Mouse (Mus musculus) intestine, embryonic 16.5 days (tissue): ENCODE data around the gene Dcakd. TPM values are rescaled to one million over a fixed set of nuclear protein-coding genes. Genes with fewer than 3 reads are reported as not detected.

Source experiments
- ATAC-seq: fragments of 200-750 bp; cut with Nextera tagmentation; 2 replicates; pipeline ENCODE4 v1.8.0; 2017; ENCODE audit warnings: moderate TSS enrichment, moderate library complexity
- H3K27ac ChIP-seq: fragments of 300-500 bp; sonication (generic); 2 replicates; pipeline ENCODE4 v1.5.1; 2014; ENCODE audit warnings: mild to moderate bottlenecking, low read length
- H3K27me3 ChIP-seq: fragments of 300-500 bp; sonication (generic); replicated peaks from 2 replicates; pipeline ENCODE4 v1.6.1; 2014; ENCODE audit warnings: low read length, control low read depth, mixed read lengths; ENCODE audit not compliant: control insufficient read depth, insufficient read depth
- H3K36me3 ChIP-seq: fragments of 300-500 bp; sonication (generic); 2 replicates; pipeline ENCODE4 v1.6.1; 2014; ENCODE audit warnings: low read length, control low read depth; ENCODE audit not compliant: control insufficient read depth, insufficient read depth
- H3K4me1 ChIP-seq: fragments of 300-500 bp; sonication (generic); 2 replicates; pipeline ENCODE4 v1.6.1; 2014; ENCODE audit warnings: low read length, control low read depth, mixed read lengths; ENCODE audit not compliant: control insufficient read depth, insufficient read depth
- H3K4me2 ChIP-seq: fragments of 300-500 bp; sonication (generic); 2 replicates; pipeline ENCODE4 v1.6.1; 2014; ENCODE audit warnings: low read depth, low read length, control low read depth
- H3K4me3 ChIP-seq: fragments of 300-500 bp; sonication (generic); 2 replicates; pipeline ENCODE4 v1.5.1; 2014; ENCODE audit warnings: mild to moderate bottlenecking, low read length
- H3K9ac ChIP-seq: fragments of 300-500 bp; sonication (generic); 2 replicates; pipeline ENCODE4 v1.6.1; 2014; ENCODE audit warnings: low read depth, low read length
- H3K9me3 ChIP-seq: fragments of 300-500 bp; sonication (generic); 2 replicates; pipeline ENCODE4 v1.6.1; 2016; ENCODE audit warnings: low read length, control low read depth; ENCODE audit not compliant: control insufficient read depth
- WGBS: fragments of 180-500 bp; shearing (Covaris S2); extraction: QIAGEN DNeasy Blood & Tissue Kit; methylation state at CpG from one replicate; pipeline ENCODE4 v1.1.7; 2014; 5-methylcytosine and 5-hydroxymethylcytosine counted together
- polyA plus RNA-seq: library from polyadenylated mRNA; unstranded; fragments of >200 nt; fragmentation: Nextera tagmentation; extraction: Ambion mirVana; gene quantifications from 2 replicates; pipeline ENCODE4 v1.2.1, GENCODE M21; 2015

Dcakd gene
- polyA plus RNA-seq, 1 experiment from 2014 or later = 92.7 TPM

DNA sequence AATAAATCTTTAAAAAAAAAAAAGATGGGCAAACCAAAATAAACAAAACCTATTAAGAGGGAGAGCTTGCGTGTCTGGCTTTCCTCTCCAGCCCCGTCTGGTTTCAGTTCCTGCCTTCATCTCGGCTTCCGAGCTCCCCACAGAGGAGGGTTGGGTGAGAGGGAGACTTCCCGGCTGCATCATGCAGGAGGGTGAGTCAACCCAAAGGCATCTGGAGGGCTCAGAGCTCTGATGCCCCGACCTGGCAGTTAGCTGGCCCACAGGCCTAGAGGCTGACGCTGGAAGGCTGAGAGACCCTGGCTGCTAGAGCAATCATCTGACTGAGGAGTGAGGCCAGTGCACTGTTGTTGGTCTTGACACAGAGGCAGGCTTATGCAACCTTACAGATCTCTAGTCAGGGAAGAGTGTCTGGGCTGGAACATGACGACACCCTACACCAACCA is 23.1 kb upstream of the Dcakd start:
- Histone ChIP-seq H3K4me2 (no peak overlapping the region), H3K27ac (no peak overlapping the region), H3K36me3 (peaks cover 22% of the 10 kb centered on the region), H3K4me1 (no peaks in the 10 kb centered on the region), H3K27me3 (no peaks in the 10 kb centered on the region), H3K9ac (peak overlapping the region; percentile 39; the same call in 1 of the 2 replicates), H3K9me3 (no peaks in the 10 kb centered on the region), H3K4me3 (no peak overlapping the region)
- 53% methylated on average over 8 of the region's 8 CpGs for WGBS
- 0 out of 2 replicates have a peak, but pooled peaks have one; percentile 44 for ATAC-seq

DNA sequence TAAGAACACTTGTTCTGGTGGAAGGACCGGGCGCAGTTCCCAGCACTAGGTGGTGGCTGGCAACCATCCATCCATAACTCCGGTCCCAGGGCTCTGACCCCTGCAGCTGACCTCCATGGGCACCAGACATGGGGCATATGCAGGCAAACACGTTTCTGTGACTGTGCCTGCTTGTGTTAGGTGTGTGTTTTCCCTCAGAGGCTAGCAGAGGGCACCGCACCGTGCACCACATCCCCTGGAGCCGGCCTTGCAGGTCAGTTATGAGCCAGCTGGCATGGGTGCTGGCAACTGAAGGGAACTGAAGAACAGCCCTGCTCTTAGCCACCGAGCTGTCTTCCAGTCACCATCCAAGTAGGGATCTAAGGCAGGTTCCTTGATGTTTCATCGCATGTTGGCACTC is 22.0 kb upstream of the Dcakd start:
- H3K9ac ChIP-seq = no peak overlapping the region
- no peak for ATAC-seq
- WGBS = 91% methylated on average over 9 of the region's 9 CpGs
- H3K36me3 ChIP-seq = peaks cover 27% of the 10 kb centered on the region
- H3K4me2 ChIP-seq = no peak overlapping the region
- H3K4me1 ChIP-seq = no peaks in the 10 kb centered on the region
- H3K4me3 ChIP-seq = no peak overlapping the region
- no peaks in the 10 kb centered on the region for H3K27me3 ChIP-seq
- no peak overlapping the region for H3K27ac ChIP-seq
- no peaks in the 10 kb centered on the region for H3K9me3 ChIP-seq

DNA sequence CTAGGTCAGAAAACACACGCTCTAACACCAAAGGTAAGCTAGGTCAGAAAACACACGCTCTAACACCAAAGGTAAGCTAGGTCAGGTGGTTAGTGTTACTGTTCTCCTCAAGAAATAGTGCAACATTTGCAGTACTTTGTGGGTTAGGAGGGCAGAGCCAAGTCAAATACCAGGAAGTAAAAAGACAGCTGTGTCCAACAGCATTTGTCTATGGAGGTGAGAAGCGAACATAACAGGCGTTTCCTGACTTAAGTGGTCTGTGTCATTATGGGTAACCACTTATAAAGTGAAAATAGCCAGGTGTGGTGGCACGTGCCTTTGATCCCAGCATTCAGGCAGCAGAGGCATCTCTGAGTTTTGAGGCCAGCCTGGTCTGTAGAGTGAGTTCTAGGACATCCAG is 21.5 kb upstream of the Dcakd start:
- Histone ChIP-seq H3K27ac (no peak overlapping the region), H3K27me3 (no peaks in the 10 kb centered on the region), H3K4me1 (no peaks in the 10 kb centered on the region), H3K36me3 (peaks cover 27% of the 10 kb centered on the region), H3K9me3 (no peaks in the 10 kb centered on the region), H3K4me3 (no peak overlapping the region), H3K4me2 (no peak overlapping the region), H3K9ac (no peak overlapping the region)
- ATAC-seq = no peak
- 88% methylated on average over 5 of the region's 5 CpGs for WGBS

GRCm38 (mm10) chr11:103046286-103046685 is 18.2 kb upstream of the Dcakd start:
- peaks cover 30% of the 10 kb centered on the region for H3K36me3 ChIP-seq
- no peak overlapping the region for H3K4me3 ChIP-seq
- H3K27me3 ChIP-seq = no peaks in the 10 kb centered on the region
- H3K9me3 ChIP-seq = no peaks in the 10 kb centered on the region
- H3K9ac ChIP-seq = no peak overlapping the region
- no peak for ATAC-seq
- H3K27ac ChIP-seq = no peak overlapping the region
- no peaks in the 10 kb centered on the region for H3K4me1 ChIP-seq
- no peak overlapping the region for H3K4me2 ChIP-seq
- WGBS = 73% methylated on average over 8 of the region's 8 CpGs

DNA sequence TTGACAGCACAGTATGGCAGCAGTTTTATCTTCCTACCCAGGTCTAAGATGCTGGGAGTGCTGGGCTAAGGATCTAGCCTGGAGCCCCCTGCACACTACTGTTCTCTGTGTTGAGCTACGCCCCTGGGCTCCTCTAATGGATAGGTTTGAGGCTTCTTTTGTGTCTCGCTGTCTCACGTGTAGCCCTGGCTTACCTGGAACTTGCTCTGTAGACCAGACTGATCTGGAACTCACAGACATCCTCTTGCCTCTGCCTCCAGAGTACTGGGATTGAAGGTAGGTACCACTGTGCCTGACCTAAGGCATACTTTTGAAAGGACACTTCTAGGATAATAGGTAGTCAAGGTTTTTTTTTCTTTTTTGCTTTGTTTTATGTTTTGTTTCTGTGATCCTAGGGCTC is 15.8 kb upstream of the Dcakd start:
- H3K9ac ChIP-seq = no peak overlapping the region
- H3K4me1 ChIP-seq = no peaks in the 10 kb centered on the region
- peaks cover 25% of the 10 kb centered on the region for H3K36me3 ChIP-seq
- WGBS = 95% methylated on average over 3 of the region's 3 CpGs
- H3K9me3 ChIP-seq = no peaks in the 10 kb centered on the region
- no peaks in the 10 kb centered on the region for H3K27me3 ChIP-seq
- ATAC-seq = no peak
- no peak overlapping the region for H3K27ac ChIP-seq
- no peak overlapping the region for H3K4me3 ChIP-seq
- H3K4me2 ChIP-seq = no peak overlapping the region

GRCm38 (mm10) chr11:103042828-103043227 is 14.7 kb upstream of the Dcakd start:
- no peak overlapping the region for H3K4me2 ChIP-seq
- no peak overlapping the region for H3K4me3 ChIP-seq
- no peaks in the 10 kb centered on the region for H3K4me1 ChIP-seq
- no peak for ATAC-seq
- no peak overlapping the region for H3K9ac ChIP-seq
- H3K36me3 ChIP-seq = peaks cover 25% of the 10 kb centered on the region
- H3K27me3 ChIP-seq = no peaks in the 10 kb centered on the region
- no peak overlapping the region for H3K27ac ChIP-seq
- no peaks in the 10 kb centered on the region for H3K9me3 ChIP-seq
- 79% methylated on average over 4 of the region's 4 CpGs for WGBS

DNA sequence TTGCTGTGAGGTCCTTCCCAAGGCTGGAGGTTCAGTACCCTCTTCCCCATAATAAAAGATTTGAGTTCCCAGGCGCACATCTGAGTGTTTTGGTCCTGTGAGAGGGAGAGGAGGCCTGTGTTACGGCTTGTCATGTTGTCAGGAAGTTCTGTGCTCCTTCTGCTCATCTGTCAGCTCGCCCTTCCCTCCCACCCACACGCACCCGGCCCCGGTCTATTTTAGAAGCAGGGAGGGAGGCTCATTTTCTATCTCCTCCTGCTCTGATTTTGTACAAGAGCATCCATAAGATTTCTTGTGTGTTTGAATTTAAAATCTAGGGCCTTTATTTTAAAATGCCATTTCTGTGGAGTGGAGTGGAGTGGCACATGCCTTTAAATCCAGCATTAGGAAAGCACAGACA is 9.9 kb upstream of the Dcakd start:
- H3K4me2 ChIP-seq = no peak overlapping the region
- H3K27ac ChIP-seq = no peak overlapping the region
- H3K36me3 ChIP-seq = no peaks in the 10 kb centered on the region
- 70% methylated on average over 6 of the region's 6 CpGs for WGBS
- H3K4me3 ChIP-seq = no peak overlapping the region
- H3K27me3 ChIP-seq = no peaks in the 10 kb centered on the region
- H3K4me1 ChIP-seq = no peaks in the 10 kb centered on the region
- ATAC-seq = no peak
- no peak overlapping the region for H3K9ac ChIP-seq
- H3K9me3 ChIP-seq = no peaks in the 10 kb centered on the region

DNA sequence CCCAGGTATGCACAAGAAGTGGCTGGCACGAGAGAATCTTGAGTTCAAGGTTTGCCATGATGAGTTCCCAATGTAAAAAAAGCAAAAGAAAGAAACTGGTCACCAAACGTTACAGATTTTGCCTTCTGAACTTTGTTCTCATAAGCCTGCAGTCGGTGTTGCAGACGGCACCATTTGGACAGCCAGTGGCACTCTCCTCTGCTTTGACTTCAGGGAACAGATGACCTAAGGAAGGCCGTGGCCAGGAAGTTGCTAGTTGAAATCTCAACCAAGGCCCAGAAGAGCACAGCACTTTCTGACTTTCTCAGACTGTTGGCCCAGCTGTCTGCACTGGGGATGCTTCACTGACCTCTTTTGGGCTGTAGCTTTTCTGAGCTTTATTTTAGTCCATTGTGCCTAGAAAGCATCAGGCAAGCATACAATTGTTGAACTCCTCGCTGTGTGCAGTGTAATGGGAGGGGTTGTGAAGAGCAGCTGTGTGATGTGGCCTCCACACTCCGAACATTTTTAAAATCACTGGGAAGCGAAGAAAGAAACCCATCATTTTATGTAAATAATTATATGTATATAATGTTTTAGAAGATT is 8.8 kb upstream of the Dcakd start:
- no peak overlapping the region for H3K4me3 ChIP-seq
- no peak overlapping the region for H3K4me2 ChIP-seq
- H3K27ac ChIP-seq = no peak overlapping the region
- H3K4me1 ChIP-seq = no peaks in the 10 kb centered on the region
- H3K9ac ChIP-seq = no peak overlapping the region
- 87% methylated on average over 8 of the region's 8 CpGs for WGBS
- H3K27me3 ChIP-seq = no peaks in the 10 kb centered on the region
- no peaks in the 10 kb centered on the region for H3K9me3 ChIP-seq
- no peak for ATAC-seq
- no peaks in the 10 kb centered on the region for H3K36me3 ChIP-seq

GRCm38 (mm10) chr11:103035007-103035406 is 6.9 kb upstream of the Dcakd start:
- H3K27me3 ChIP-seq = no peaks in the 10 kb centered on the region
- no peak overlapping the region for H3K4me2 ChIP-seq
- H3K27ac ChIP-seq = no peak overlapping the region
- no peaks in the 10 kb centered on the region for H3K36me3 ChIP-seq
- no peak for ATAC-seq
- H3K4me1 ChIP-seq = peaks cover 14% of the 10 kb centered on the region
- no peak overlapping the region for H3K4me3 ChIP-seq
- no peak overlapping the region for H3K9ac ChIP-seq
- 77% methylated on average over 6 of the region's 6 CpGs for WGBS
- no peaks in the 10 kb centered on the region for H3K9me3 ChIP-seq

DNA sequence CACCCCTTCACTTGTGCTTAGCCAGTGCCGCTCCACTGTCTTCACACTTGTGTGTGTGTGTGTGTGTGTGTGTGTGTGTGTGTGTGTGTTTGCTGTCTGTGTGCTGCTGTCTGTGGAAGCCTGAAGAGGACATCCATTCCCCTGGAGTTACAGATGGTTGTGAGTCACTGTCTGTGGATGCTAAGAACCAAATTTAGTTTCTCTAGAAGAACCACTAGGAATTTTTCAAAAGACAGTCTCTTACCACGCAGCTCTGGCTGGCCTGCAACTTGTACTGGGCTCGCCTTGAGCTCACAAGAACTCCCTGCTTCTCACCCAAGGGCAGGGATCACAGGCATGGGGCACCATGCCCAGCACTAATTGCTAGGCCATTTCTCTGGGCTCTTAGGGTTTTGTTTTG is 4.9 kb upstream of the Dcakd start:
- WGBS = 92% methylated on average over 3 of the region's 3 CpGs
- ATAC-seq = no peak
- H3K36me3 ChIP-seq = no peaks in the 10 kb centered on the region

More for the DNA sequence above, 4.9 kb upstream of the Dcakd start:
- no peak overlapping the region; the same call in 1 of the 2 replicates for H3K27ac ChIP-seq
- no peak overlapping the region for H3K4me3 ChIP-seq
- H3K4me2 ChIP-seq = no peak overlapping the region
- H3K9me3 ChIP-seq = no peaks in the 10 kb centered on the region
- H3K4me1 ChIP-seq = peaks cover 17% of the 10 kb centered on the region
- H3K27me3 ChIP-seq = no peaks in the 10 kb centered on the region
- no peak overlapping the region for H3K9ac ChIP-seq
